10 mouse cellular contexts compared by ENCODE assay signal in the genomic region with DNA sequence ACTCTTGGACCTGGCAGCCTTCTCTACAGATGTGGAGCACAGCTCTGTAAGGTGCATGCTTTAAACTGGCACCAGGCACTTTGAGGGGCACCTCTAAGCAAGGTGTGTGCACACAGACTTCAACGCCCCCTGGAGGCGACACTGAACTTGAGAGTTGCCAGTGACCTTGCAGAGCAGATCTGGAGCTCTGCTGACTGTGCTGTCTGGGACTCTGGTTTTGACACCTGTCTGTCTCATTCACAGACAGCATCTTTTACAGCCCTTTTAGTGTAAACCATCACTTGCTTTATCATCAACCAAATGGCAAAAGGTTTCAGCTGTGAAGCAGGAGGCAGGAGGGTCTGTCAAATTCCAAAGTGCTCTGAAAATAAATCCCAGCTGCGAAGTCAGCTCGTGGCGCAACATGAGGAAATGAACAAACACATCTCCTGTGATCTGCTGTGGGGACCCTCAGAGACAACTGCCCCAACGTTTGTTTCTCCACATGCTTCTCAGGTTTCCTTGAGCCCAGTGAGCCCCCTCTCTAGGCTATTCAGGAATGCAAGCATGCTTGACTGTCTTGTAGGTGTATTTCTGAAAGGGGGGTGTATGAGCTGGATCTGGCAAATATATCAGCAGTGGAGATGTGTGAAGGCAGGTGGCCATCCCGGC.
DNase-seq lines count a peak whose midpoint lies in the region; ATAC-seq and TF ChIP-seq lines count a peak whose summit lies in the region.
"Had no signal": no experiment of that assay in that cellular context is flagged by ENCODE, and none has a peak within 500 bp of the region (broad histone marks: within the 10 kb centered on the region; RNA-seq: fewer than 3 reads in every experiment).

No protein-coding gene starts in this region.

- TF ChIP-seq CTCF in midbrain, postnatal 0 days (IDR thresholded peaks at IDR 0.05), result peak; percentile 26; the same call in 1 of the 2 replicates
- TF ChIP-seq CTCF in kidney, postnatal 0 days (IDR thresholded peaks at IDR 0.05; ENCODE audit: low read depth), result peak; percentile 42

- H3K27me3 ChIP-seq in midbrain, postnatal 0 days (ENCODE audit: insufficient read depth, low read length), result no peaks in the 10 kb centered on the region
- no peaks in the 10 kb centered on the region for H3K27me3 ChIP-seq in midbrain, embryonic 10.5 days (ENCODE audit: low read depth, poor library complexity, severe bottlenecking)
- no peaks in the 10 kb centered on the region for H3K27me3 ChIP-seq in kidney, postnatal 0 days (ENCODE audit: insufficient read depth, low read length)
- H3K27me3 ChIP-seq: embryonic facial prominence, embryonic 13.5 days; limb, embryonic 15.5 days had no signal

- no peak overlapping the region for H3K27ac ChIP-seq in midbrain, postnatal 0 days (ENCODE audit: low read depth, low read length)
- H3K27ac ChIP-seq in midbrain, embryonic 10.5 days (replicated peaks), result no peak overlapping the region
- H3K27ac ChIP-seq in kidney, postnatal 0 days, result no peak overlapping the region
- H3K27ac ChIP-seq: embryonic facial prominence, embryonic 13.5 days; limb, embryonic 15.5 days had no signal

- H3K9ac ChIP-seq in midbrain, postnatal 0 days (replicated peaks; ENCODE audit: low read length, poor library complexity, severe bottlenecking), result no peak overlapping the region
- no peak overlapping the region for H3K9ac ChIP-seq in kidney, postnatal 0 days (ENCODE audit: low read depth, low read length)
- H3K9ac ChIP-seq: embryonic facial prominence, embryonic 13.5 days; limb, embryonic 15.5 days had no signal

- 72% methylated on average over 7 of the region's 7 CpGs for WGBS in midbrain, postnatal 0 days
- WGBS in midbrain, embryonic 10.5 days, result 69% methylated on average over 7 of the region's 7 CpGs
- WGBS in kidney, postnatal 0 days, result 41% methylated on average over 7 of the region's 7 CpGs

- no peaks in the 10 kb centered on the region for H3K9me3 ChIP-seq in midbrain, postnatal 0 days (ENCODE audit: low read length)
- H3K9me3 ChIP-seq in midbrain, embryonic 10.5 days (replicated peaks), result no peaks in the 10 kb centered on the region
- H3K9me3 ChIP-seq in kidney, postnatal 0 days (replicated peaks; ENCODE audit: low read length), result no peaks in the 10 kb centered on the region
- H3K9me3 ChIP-seq: embryonic facial prominence, embryonic 13.5 days; limb, embryonic 15.5 days had no signal

- no peak overlapping the region for H3K4me2 ChIP-seq in midbrain, postnatal 0 days (ENCODE audit: low read depth, low read length, poor library complexity, severe bottlenecking)
- H3K4me2 ChIP-seq in kidney, postnatal 0 days (ENCODE audit: low read length), result no peak overlapping the region
- H3K4me2 ChIP-seq: embryonic facial prominence, embryonic 13.5 days; limb, embryonic 15.5 days had no signal

- peaks cover 8% of the 10 kb centered on the region; the same call in 1 of the 2 replicates for H3K36me3 ChIP-seq in midbrain, postnatal 0 days (ENCODE audit: insufficient read depth, low read length)
- H3K36me3 ChIP-seq in midbrain, embryonic 10.5 days, result peaks cover 41% of the 10 kb centered on the region
- H3K36me3 ChIP-seq in kidney, postnatal 0 days (ENCODE audit: insufficient read depth, low read length), result no peaks in the 10 kb centered on the region
- H3K36me3 ChIP-seq: embryonic facial prominence, embryonic 13.5 days; limb, embryonic 15.5 days had no signal

- DNase-seq in embryo, embryonic 10 days (ENCODE audit: low spot score), result peak; percentile 39
- DNase-seq in embryo, embryonic 9.5 days (ENCODE audit: extremely low spot score), result no peak
- DNase-seq in midbrain, postnatal 0 days (ENCODE audit: low spot score), result no peak
- no peak for DNase-seq in midbrain, embryonic 10.5 days (ENCODE audit: low spot score)
- DNase-seq in kidney, postnatal 0 days (ENCODE audit: low spot score), result no peak
- DNase-seq in thymus, postnatal 10 days (ENCODE audit: low spot score in 2 of 2), result peak; percentile 14 to 60
- no peak for DNase-seq in layer of hippocampus, postnatal 36 days
- DNase-seq in T-cell, adult 2 months (ENCODE audit: low spot score), result no peak

- no peak for ATAC-seq in midbrain, postnatal 0 days (ENCODE audit: low FRiP score)
- no peak for ATAC-seq in kidney, postnatal 0 days (replicated peaks; ENCODE audit: low FRiP score, low read depth)

- no peaks in the 10 kb centered on the region for H3K4me1 ChIP-seq in midbrain, postnatal 0 days (ENCODE audit: insufficient read depth, low read length)
- no peaks in the 10 kb centered on the region for H3K4me1 ChIP-seq in midbrain, embryonic 10.5 days
- H3K4me1 ChIP-seq in kidney, postnatal 0 days (replicated peaks; ENCODE audit: insufficient read depth, low read length), result no peaks in the 10 kb centered on the region
- H3K4me1 ChIP-seq: limb, embryonic 15.5 days had no signal

- no peak overlapping the region for H3K4me3 ChIP-seq in midbrain, postnatal 0 days (ENCODE audit: low read depth, low read length)
- H3K4me3 ChIP-seq in midbrain, embryonic 10.5 days, result no peak overlapping the region
- no peak overlapping the region for H3K4me3 ChIP-seq in kidney, postnatal 0 days (replicated peaks; ENCODE audit: low read depth, low read length)
- H3K4me3 ChIP-seq: embryonic facial prominence, embryonic 13.5 days; limb, embryonic 15.5 days had no signal

Comparison
In these comparisons a context has a peak if more than half of its experiments do, and no peak if none do; other contexts are left out.
1. DNase-seq: peak in embryo, embryonic 10 days (single experiment) and thymus, postnatal 10 days (2 of 2); none in embryo, embryonic 9.5 days (single experiment), midbrain, postnatal 0 days (single experiment), midbrain, embryonic 10.5 days (single experiment), kidney, postnatal 0 days (single experiment), layer of hippocampus, postnatal 36 days (0 of 2) and T-cell, adult 2 months (single experiment).